Mouse (Mus musculus) activated CD4-positive, CD25-positive, alpha-beta regulatory T cell, adult 9 weeks (primary cell): Measurements from ENCODE around the gene Agr3. TPM values are rescaled to one million over a fixed set of nuclear protein-coding genes. Genes with fewer than 3 reads are reported as not detected.

ENCODE experiments used
- polyA plus RNA-seq: library from polyadenylated mRNA; unstranded; fragments of 100-300 nt; shearing (Covaris generic); gene quantifications from one replicate; pipeline ENCODE4 v1.2.1, GENCODE M21; 2017

The Agr3 gene
- not detected for polyA plus RNA-seq

GRCm38 (mm10) chr12:35925402-35925801 is at the start of gene Agr3:
TSS of gene Agr3 (plus strand) at chr12:35925620.

GRCm38 (mm10) chr12:35992711-35993110 is 67.3 kb downstream of the Agr3 start, which contains the start of gene Agr2:
TSS of gene Agr2 (plus strand) at chr12:35992907.

Other genes starting within 250 kb of the Agr3 start
- not detected for gene Agr2, start 67.3 kb downstream of the Agr3 start, polyA plus RNA-seq
- 386 TPM for gene Tspan13, start 116.9 kb downstream of the Agr3 start, polyA plus RNA-seq
- 48.8 TPM for gene Ankmy2, start 231.5 kb downstream of the Agr3 start, polyA plus RNA-seq
- 171 TPM for gene Bzw2, start 232.5 kb downstream of the Agr3 start, polyA plus RNA-seq